Mouse (Mus musculus): ENCODE measurements at regions not wholly inside any gene's neighbourhood (a gene's known extent, or its start where the extent isn't known, plus 50 kb on each side); places are given as distances from the start of the nearest gene placed in this dataset.

GRCm38 (mm10) chr2:129952486-129952885 is 59.7 kb upstream of the Tgm3 start:
- DNase-seq (ENCODE audit: low spot score): no peak

- peak; percentile 59 for DNase-seq (ENCODE audit: low spot score)
Observed at GRCm38 (mm10) chr2:129955260-129955691, 56.9 kb upstream of the Tgm3 start.

- peak; percentile 25 for DNase-seq (ENCODE audit: low spot score)
Observed at GRCm38 (mm10) chr2:129958120-129958519, 54.0 kb upstream of the Tgm3 start.

GRCm38 (mm10) chr2:129960364-129960763 is 51.8 kb upstream of the Tgm3 start:
- DNase-seq (ENCODE audit: low spot score): no peak

GRCm38 (mm10) chr2:129961522-129961921 is 50.6 kb upstream of the Tgm3 start:
- DNase-seq (ENCODE audit: low spot score): no peak
